8 mouse cellular contexts compared by ENCODE assay signal in the genomic region with DNA sequence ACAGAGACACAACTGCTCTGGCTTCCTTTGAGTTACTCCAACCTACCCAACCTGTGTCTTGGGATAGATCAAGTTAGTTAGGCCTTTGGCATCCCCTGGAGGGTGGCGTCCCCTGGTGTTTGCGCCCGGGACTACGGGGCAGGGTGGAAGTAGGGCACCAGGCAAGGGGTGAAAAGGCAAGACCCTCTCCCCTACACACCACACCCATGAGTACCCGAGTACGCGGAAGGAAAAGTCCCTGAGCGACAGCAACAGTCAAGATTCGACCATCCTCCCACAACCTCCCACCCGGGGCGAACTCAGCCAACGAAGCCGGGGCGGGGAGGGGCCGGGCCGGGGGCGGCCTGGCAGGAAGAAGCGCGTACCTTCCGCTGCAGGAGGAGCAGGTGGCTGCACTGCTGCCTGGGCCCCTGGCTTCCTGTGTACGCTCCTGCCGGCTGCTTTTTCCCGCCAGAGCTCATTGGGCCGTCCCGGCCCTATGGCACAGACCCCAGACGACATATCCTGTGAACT. TPM values are rescaled to one million over a fixed set of nuclear protein-coding genes. Genes with fewer than 3 reads are reported as not detected.
A peak's percentile ranks its signal among the peaks of the same experiment; 100 is the strongest.
DNase-seq lines count a peak whose midpoint lies in the region; ATAC-seq and TF ChIP-seq lines count a peak whose summit lies in the region.

TSS of gene Carmil2 (plus strand) at position 479 of the 513 bp plus-strand sequence.

- no peak within 1 kb of the TSS for H3K9ac ChIP-seq in midbrain, embryonic 16.5 days (ENCODE audit: low read depth, low read length)

- H3K36me3 ChIP-seq in testis, adult 2 months (ENCODE audit: control insufficient read depth, insufficient read depth, low read length) = peaks cover 6% of the 10 kb centered on the region
- peaks cover 24% of the 10 kb centered on the region for H3K36me3 ChIP-seq in midbrain, embryonic 16.5 days (ENCODE audit: control insufficient read depth, insufficient read depth, low read length)

- H3K27ac ChIP-seq in testis, adult 2 months (ENCODE audit: control insufficient read depth, insufficient read depth, low read depth, low read length) = no peak within 1 kb of the TSS
- H3K27ac ChIP-seq in midbrain, embryonic 16.5 days (ENCODE audit: low read length) = no peak within 1 kb of the TSS

- TF ChIP-seq POLR2A in testis, adult 2 months (IDR thresholded peaks at IDR 0.05; ENCODE audit: control insufficient read depth, low read depth, low read length) = no peak

- H3K4me3 ChIP-seq in testis, adult 2 months (ENCODE audit: control insufficient read depth, low read depth, low read length) = peak within 1 kb of the TSS; percentile 12; the same call in 1 of the 2 replicates
- no peak within 1 kb of the TSS for H3K4me3 ChIP-seq in midbrain, embryonic 16.5 days (ENCODE audit: low read depth, low read length)

- WGBS in midbrain, embryonic 16.5 days = 15% methylated on average over 22 of the region's 26 CpGs

- no peaks in the 10 kb centered on the region for H3K9me3 ChIP-seq in midbrain, embryonic 16.5 days (replicated peaks; ENCODE audit: control insufficient read depth, low read length, poor library complexity, severe bottlenecking)

- peaks cover 4% of the 10 kb centered on the region for H3K4me1 ChIP-seq in testis, adult 2 months (ENCODE audit: control insufficient read depth, insufficient read depth, low read length)
- 0 out of 2 replicates have a peak, but pooled peaks cover 2% of the 10 kb centered on the region for H3K4me1 ChIP-seq in midbrain, embryonic 16.5 days (ENCODE audit: control insufficient read depth, insufficient read depth, low read length)

- H3K4me2 ChIP-seq in midbrain, embryonic 16.5 days (ENCODE audit: low read length) = 0 out of 2 replicates have a peak within 1 kb of the TSS, but pooled peaks have one; percentile 4

- peak; percentile 82 for ATAC-seq in granulocyte monocyte progenitor cell, adult 5-6 weeks (replicated peaks; ENCODE audit: poor library complexity, severe bottlenecking)
- ATAC-seq in midbrain, embryonic 16.5 days = no peak

- H3K27me3 ChIP-seq in testis, adult 2 months (ENCODE audit: control insufficient read depth, insufficient read depth, low read length) = no peaks in the 10 kb centered on the region
- H3K27me3 ChIP-seq in midbrain, embryonic 16.5 days (ENCODE audit: control insufficient read depth, insufficient read depth, low read depth, low read length) = no peaks in the 10 kb centered on the region

- TF ChIP-seq CTCF in testis, adult 2 months (IDR thresholded peaks at IDR 0.05; ENCODE audit: control insufficient read depth, insufficient read depth, insufficient replicate concordance, low read depth, low read length) = peak; percentile 70; the same call in 1 of the 2 replicates

- DNase-seq in testis, postnatal 14 days (ENCODE audit: low spot score) = no peak
- DNase-seq in cerebellum, postnatal 10 days = peak; percentile 71 to 75
- DNase-seq in kidney, adult 11 months = peak; percentile 41
- DNase-seq in liver = peak; percentile 52
- DNase-seq in thymus, postnatal 0 days (ENCODE audit: low spot score) = peak; percentile 98

RNA-seq across cellular contexts. Expression of gene Carmil2, which starts in this region (rescaled TPM):
- polyA plus RNA-seq in testis, adult 2 months (2012; rRNA removed) = 1.2 TPM in 2 replicates
- 3.4 and 6.3 TPM in 2 replicates for total RNA-seq in granulocyte monocyte progenitor cell, adult 5-6 weeks (2014; fragmentation: Nextera tagmentation)
- 0.86 and 2.1 TPM in 2 replicates for total RNA-seq in granulocyte monocyte progenitor cell, adult 5-6 weeks (2017)
- polyA plus RNA-seq in midbrain, embryonic 16.5 days (2015; fragmentation: Nextera tagmentation; extraction: Ambion mirVana) = 22.9 and 23.0 TPM in 2 replicates
- polyA plus RNA-seq in thymus, postnatal 0 days (2015; fragmentation: Nextera tagmentation; extraction: Ambion mirVana) = 53.7 and 63.6 TPM in 2 replicates

Comparison
In these comparisons a context has a peak if more than half of its experiments do, and no peak if none do; other contexts are left out.
1. RNA of gene Carmil2 (polyA plus RNA-seq): 53.7 to 63.6 TPM in thymus, postnatal 0 days and 22.9 to 23.0 TPM in midbrain, embryonic 16.5 days; 1.2 TPM in testis, adult 2 months; every median in the first group is over 10 times any median in the second.